Mouse (Mus musculus) cerebellum, adult 2 months (tissue): ENCODE data around the gene Cdkn2d. TPM values are rescaled to one million over a fixed set of nuclear protein-coding genes. Genes with fewer than 3 reads are reported as not detected.

Experiments used
- DNase-seq, 2 experiments: peaks; one replicate each; pipeline ENCODE4 v3.0.0; 2021
- H3K27ac ChIP-seq: fragments of 200-500 bp; 2 replicates; pipeline ENCODE4 v1.5.1; 2012; ENCODE audit warnings: low read length, control low read depth, inconsistent platforms; ENCODE audit not compliant: insufficient read depth
- H3K27me3 ChIP-seq: fragments of 200-500 bp; 2 replicates; pipeline ENCODE4 v1.6.1; 2012; ENCODE audit warnings: inconsistent platforms, mild to moderate bottlenecking, low read length, moderate library complexity; ENCODE audit not compliant: control insufficient read depth, insufficient read depth
- H3K4me1 ChIP-seq: fragments of 200-500 bp; 2 replicates; pipeline ENCODE4 v1.6.1; 2011; ENCODE audit warnings: low read length; ENCODE audit not compliant: control insufficient read depth, insufficient read depth
- H3K4me3 ChIP-seq: fragments of 200-500 bp; replicated peaks from 2 replicates; pipeline ENCODE3; 2011; ENCODE audit warnings: mild to moderate bottlenecking, low read depth, low read length, control low read depth; ENCODE audit not compliant: insufficient read depth
- CTCF ChIP-seq: fragments of 200-500 bp; IDR thresholded peaks from 2 replicates; pipeline ENCODE4 v1.5.1; 2011; ENCODE audit warnings: low read depth, mild to moderate bottlenecking, control low read depth, low read length, moderate library complexity, borderline replicate concordance; ENCODE audit not compliant: insufficient read depth
- POLR2A ChIP-seq: fragments of 200-500 bp; IDR thresholded peaks from 2 replicates; pipeline ENCODE4 v1.6.1; 2011; ENCODE audit warnings: low read length, control low read depth, borderline replicate concordance; ENCODE audit not compliant: insufficient read depth
- WGBS: fragments of 180-500 bp; shearing (Covaris S2); methylation state at CpG from one replicate; pipeline ENCODE4 v1.1.7; 2018; 5-methylcytosine and 5-hydroxymethylcytosine counted together
- polyA plus RNA-seq: library from polyadenylated mRNA; depleted of rRNA; stranded (reverse); fragments of >200 nt; gene quantifications from 2 replicates; pipeline ENCODE4 v1.2.3, GENCODE M21; 2012; rRNA removed

Gene Cdkn2d
- polyA plus RNA-seq, 1 experiment = 88.6 TPM

GRCm38 (mm10) chr9:21243826-21244427 is 47.3 kb downstream of the Cdkn2d start:
- WGBS = under 1% methylated on average over 42 of the region's 42 CpGs
- no peaks in the 10 kb centered on the region; the same call in 1 of the 2 replicates for H3K27me3 ChIP-seq
- peak overlapping the region; percentile 76 for H3K4me3 ChIP-seq
- H3K4me1 ChIP-seq = peaks cover 11% of the 10 kb centered on the region; the same call in 1 of the 2 replicates
- TF ChIP-seq POLR2A = peak; percentile 58; the same call in 1 of the 2 replicates
- no peak for TF ChIP-seq CTCF
- DNase-seq = peak in 1 of 2 experiments; percentile 90
- H3K27ac ChIP-seq = peak overlapping the region; percentile 95

- no peak overlapping the region for H3K27ac ChIP-seq
- peaks cover 17% of the 10 kb centered on the region for H3K4me1 ChIP-seq
- H3K27me3 ChIP-seq = no peaks in the 10 kb centered on the region
- TF ChIP-seq POLR2A = no peak
- peak; percentile 96 for TF ChIP-seq CTCF
- peak overlapping the region; percentile 20 for H3K4me3 ChIP-seq
- peak; percentile 79 to 86 for DNase-seq
- 2% methylated on average over 11 of the region's 11 CpGs for WGBS
Observed at GRCm38 (mm10) chr9:21241343-21241742, 49.9 kb downstream of the Cdkn2d start.

DNA sequence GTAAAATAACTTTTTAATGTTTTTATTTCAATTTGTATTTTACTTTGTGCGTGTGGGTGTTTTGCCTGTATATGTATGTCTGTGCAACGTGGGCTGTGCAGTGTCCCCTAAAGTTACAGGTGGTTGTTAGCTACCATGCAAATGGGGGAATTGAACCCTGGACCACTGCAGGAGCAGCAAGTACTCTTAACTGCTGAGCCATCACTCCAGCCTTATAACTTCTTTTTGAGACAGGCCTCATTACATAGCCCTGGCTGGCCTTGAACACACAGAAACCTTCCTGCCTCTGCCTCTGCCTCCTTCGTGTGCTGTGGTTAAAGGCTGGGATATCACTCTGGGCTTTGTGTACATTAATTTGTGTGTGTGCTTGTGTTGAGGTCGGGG is 51.8 kb downstream of the Cdkn2d start:
- no peak for DNase-seq
- WGBS = 25% methylated on average over 4 of the region's 4 CpGs
- peaks cover 18% of the 10 kb centered on the region for H3K4me1 ChIP-seq
- H3K27ac ChIP-seq = peak overlapping the region; percentile 98; the same call in 1 of the 2 replicates
- no peaks in the 10 kb centered on the region for H3K27me3 ChIP-seq
- H3K4me3 ChIP-seq = peak overlapping the region; percentile 82
- TF ChIP-seq POLR2A (no peak), CTCF (no peak)

- under 1% methylated on average over 82 of the region's 90 CpGs for WGBS
- Histone ChIP-seq H3K27me3 (no peaks in the 10 kb centered on the region), H3K27ac (peak within 1 kb of the TSS; percentile 98), H3K4me3 (peak within 1 kb of the TSS; percentile 82), H3K4me1 (peaks cover 18% of the 10 kb centered on the region)
- TF ChIP-seq CTCF (no peak), POLR2A (peak; percentile 46; the same call in 1 of the 2 replicates)
- peak; percentile 83 to 87 for DNase-seq
Observed at GRCm38 (mm10) chr9:21238733-21239464, 52.3 kb downstream of the Cdkn2d start, which contains the start of gene Keap1. Keap1 (minus strand) TSS chr9:21239361.

Other genes starting within 250 kb of the Cdkn2d start
- gene Zglp1, start 224.3 kb downstream of the Cdkn2d start, polyA plus RNA-seq = 1.0 TPM in 1 of 2 replicates, not detected in the other
- 1.8 and 2.2 TPM in 2 replicates for gene Gm49373, start 218.3 kb downstream of the Cdkn2d start, polyA plus RNA-seq
- 78.0 and 83.9 TPM in 2 replicates for gene Fdx1l, start 217.8 kb downstream of the Cdkn2d start, polyA plus RNA-seq
- gene Gm38431, start 199.4 kb downstream of the Cdkn2d start, polyA plus RNA-seq = 2.6 and 4.1 TPM in 2 replicates
- gene Raver1, start 199.4 kb downstream of the Cdkn2d start, polyA plus RNA-seq = 29.9 and 31.4 TPM in 2 replicates
- gene Tyk2, start 160.2 kb downstream of the Cdkn2d start, polyA plus RNA-seq = 17.2 and 17.9 TPM in 2 replicates
- 189 and 202 TPM in 2 replicates for gene Cdc37, start 141.4 kb downstream of the Cdkn2d start, polyA plus RNA-seq
- 51.2 and 57.4 TPM in 2 replicates for gene Pde4a, start 125.7 kb downstream of the Cdkn2d start, polyA plus RNA-seq
- 60.5 and 63.1 TPM in 2 replicates for gene Keap1, start 52.0 kb downstream of the Cdkn2d start, polyA plus RNA-seq
- gene S1pr5, start 43.0 kb downstream of the Cdkn2d start, polyA plus RNA-seq = 40.8 and 44.6 TPM in 2 replicates
- gene Atg4d, start 26.1 kb downstream of the Cdkn2d start, polyA plus RNA-seq = 70.9 and 72.4 TPM in 2 replicates
- 46.8 and 48.2 TPM in 2 replicates for gene Kri1, start 3.4 kb downstream of the Cdkn2d start, polyA plus RNA-seq
- 1.6 and 1.8 TPM in 2 replicates for gene Ap1m2, start 20.9 kb upstream of the Cdkn2d start, polyA plus RNA-seq
- 67.7 and 70.3 TPM in 2 replicates for gene Slc44a2, start 29.3 kb upstream of the Cdkn2d start, polyA plus RNA-seq
- 81.0 and 81.1 TPM in 2 replicates for gene Ilf3, start 76.5 kb upstream of the Cdkn2d start, polyA plus RNA-seq
- 37.5 and 39.5 TPM in 2 replicates for gene Qtrt1, start 120.4 kb upstream of the Cdkn2d start, polyA plus RNA-seq
- 66.9 and 68.6 TPM in 2 replicates for gene Dnm2, start 133.5 kb upstream of the Cdkn2d start, polyA plus RNA-seq
- gene Tmed1, start 218.8 kb upstream of the Cdkn2d start, polyA plus RNA-seq = 25.9 and 26.4 TPM in 2 replicates
- gene AB124611, start 234.8 kb upstream of the Cdkn2d start, polyA plus RNA-seq = 0.28 and 0.29 TPM in 2 replicates